Mouse (Mus musculus) kidney, postnatal 4 days (tissue): Measurements from ENCODE around the gene Angel1.

ENCODE experiments used
- DNase-seq, 2 experiments: peaks; one replicate each; pipeline ENCODE4 v3.0.0; 2021; ENCODE audit warnings: mixed read lengths in 2 of 2

Gene Angel1

DNA sequence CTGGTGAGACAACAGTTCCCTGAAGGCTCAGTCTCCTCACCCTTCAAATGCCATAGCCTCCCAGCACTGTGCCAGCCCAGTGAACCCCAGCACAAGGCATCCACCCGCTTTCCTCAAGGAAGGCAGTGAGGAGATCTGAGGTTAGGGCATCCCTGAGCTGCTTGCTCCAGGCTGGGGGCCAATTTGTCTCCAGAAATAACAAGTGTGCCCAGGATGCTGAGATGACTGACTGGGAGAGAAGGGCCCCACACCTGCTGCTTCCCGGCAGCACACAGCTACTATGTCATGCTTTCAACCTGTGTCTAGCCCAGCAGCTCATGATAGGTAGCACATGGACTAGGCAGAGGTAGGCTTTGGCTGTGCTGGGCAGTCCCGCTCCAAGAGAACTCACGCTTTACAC lies 24.8 kb downstream of the Angel1 start:
- DNase-seq, result no peak

DNA sequence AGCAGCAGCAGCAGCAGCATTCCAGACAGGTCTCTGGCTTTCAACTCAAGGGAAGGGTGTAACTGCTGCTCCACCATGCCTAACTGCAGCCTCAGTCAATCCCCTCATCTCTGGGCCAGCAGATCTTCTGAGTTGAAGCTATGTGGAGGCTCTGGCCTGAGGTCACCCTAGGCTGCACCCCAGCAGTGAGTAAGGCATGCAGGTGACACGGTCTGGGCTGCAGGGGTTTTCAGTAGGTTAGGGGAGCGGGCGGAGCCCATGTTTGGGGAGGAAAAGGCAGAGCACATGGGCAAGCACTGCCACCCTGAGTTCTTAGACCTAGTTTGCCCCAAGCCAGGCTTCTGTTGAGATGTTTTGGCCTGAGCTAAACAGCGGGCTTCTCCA lies 25.3 kb downstream of the Angel1 start:
- no peak for DNase-seq

GRCm38 (mm10) chr12:86699965-86700926 lies 26.0 kb downstream of the Angel1 start:
- no peak for DNase-seq

GRCm38 (mm10) chr12:86698537-86698936 lies 27.7 kb downstream of the Angel1 start:
- no peak for DNase-seq

DNA sequence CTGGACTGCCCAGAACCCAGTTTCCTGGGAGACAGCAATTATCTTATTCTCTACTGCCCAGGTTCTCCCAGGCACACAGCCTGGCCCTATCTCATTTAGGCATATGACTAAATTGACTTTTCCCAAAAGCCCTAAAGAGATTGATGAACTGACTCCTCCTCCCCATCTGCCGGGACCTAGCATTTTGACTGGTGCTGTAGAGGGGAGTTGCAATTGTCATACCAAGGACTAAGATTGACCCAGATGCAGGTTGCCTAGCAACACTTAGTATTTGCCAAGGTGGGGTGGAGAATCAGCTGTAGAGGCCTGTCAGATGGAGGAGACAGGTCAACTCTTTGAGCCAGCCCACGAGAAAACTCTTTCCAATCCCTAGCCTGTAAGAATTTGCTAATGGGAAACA lies 28.3 kb downstream of the Angel1 start:
- DNase-seq, result no peak

DNA sequence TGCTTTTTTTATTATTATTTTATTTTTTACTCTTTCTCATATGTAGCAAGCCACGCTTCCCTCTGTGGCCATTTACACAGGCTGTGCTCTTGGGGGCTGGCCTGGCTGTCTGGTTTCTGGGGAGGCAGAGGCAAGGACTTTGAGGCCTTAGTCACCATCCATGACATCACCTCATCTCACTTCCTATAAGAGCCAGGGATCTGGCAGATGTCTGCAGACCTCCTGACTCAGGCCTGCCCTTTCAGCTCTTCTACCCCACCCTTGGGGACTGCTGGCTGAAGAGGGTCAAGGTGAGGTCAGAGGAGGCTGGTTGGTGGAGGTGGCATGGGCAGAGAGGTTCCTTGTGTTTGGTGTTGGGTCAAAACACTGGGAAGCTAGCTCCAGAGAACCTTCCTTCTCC lies 31.8 kb downstream of the Angel1 start:
- no peak for DNase-seq

DNA sequence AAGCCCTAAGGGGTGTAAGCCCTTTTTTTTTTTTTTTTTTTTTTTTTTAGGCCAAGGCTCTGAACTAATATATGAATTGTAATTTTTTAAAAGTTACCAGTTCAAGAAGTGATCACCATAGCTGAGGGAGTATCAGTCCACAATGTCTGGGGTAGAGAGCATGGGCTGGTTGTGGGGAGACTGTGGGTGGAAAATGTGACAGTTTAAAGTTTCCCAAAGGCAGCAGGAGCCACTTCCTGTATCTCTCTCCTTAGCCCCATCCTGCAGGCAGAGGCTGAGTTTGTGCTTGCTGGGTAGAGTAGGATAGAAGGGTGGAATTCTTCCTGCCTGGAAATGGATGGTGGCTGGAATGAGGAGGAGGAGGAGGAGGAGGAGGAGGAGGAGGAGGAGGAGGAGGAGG lies 32.9 kb downstream of the Angel1 start:
- DNase-seq, result no peak

DNA sequence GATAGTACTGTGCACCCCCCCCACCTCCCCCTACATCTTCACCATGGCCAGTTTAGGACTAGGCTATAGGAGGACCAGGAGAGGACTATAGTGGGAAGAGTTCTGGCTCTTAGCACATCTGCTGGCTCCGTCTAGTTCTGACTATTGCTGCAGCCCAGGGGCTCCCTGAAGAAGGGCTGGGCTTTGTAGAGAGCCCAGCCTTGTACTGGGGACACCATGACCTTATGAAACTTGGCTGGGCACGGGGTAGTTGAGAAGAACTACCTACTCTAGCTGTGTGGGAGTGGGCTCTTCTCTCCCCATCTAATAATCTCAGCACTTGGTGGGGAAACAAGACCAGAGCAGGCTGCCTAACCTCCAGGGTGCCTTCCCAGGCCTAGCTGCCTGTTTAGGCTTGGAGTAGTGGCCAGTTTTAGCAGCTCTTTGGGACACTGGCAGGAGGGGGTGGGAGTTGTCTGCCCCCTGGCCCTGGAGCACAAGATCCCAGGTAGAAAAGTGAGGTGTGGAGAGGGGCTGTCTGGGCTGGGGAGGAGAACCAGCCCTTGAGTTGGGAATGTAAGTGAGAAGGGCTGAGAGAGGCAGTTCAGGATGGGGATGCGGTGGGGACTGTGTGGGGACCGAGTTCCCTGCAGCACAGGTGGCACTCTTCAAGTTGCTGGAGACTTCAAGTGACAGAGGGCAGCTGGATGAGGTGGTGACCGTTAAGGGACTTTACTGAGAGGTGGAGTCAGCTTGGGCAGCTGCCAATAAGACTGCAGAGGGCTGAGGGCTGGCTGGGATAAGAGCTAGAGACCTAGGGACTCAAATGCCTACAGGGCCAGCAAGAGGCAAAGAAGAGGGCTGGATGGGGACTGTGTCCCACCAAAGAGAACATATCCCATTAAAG lies 33.5 kb downstream of the Angel1 start:
- DNase-seq, result peak; percentile 66 to 75

- peak in 1 of 2 experiments; percentile 39 for DNase-seq
Observed at GRCm38 (mm10) chr12:86690700-86691485, 35.4 kb downstream of the Angel1 start.

- DNase-seq, result no peak
Observed at GRCm38 (mm10) chr12:86688917-86689316, 37.3 kb downstream of the Angel1 start.

- DNase-seq, result peak in 1 of 2 experiments; percentile 51
Observed at GRCm38 (mm10) chr12:86687971-86688573, 38.2 kb downstream of the Angel1 start.

- DNase-seq, result peak in 1 of 2 experiments; percentile 31
Observed at GRCm38 (mm10) chr12:86687445-86687955, 38.8 kb downstream of the Angel1 start.

GRCm38 (mm10) chr12:86686551-86687330 lies 39.5 kb downstream of the Angel1 start:
- no peak for DNase-seq

- DNase-seq, result no peak
Observed at GRCm38 (mm10) chr12:86685275-86685674, 41.0 kb downstream of the Angel1 start.

- DNase-seq, result no peak
Observed at GRCm38 (mm10) chr12:86683698-86684097, 42.6 kb downstream of the Angel1 start.

DNA sequence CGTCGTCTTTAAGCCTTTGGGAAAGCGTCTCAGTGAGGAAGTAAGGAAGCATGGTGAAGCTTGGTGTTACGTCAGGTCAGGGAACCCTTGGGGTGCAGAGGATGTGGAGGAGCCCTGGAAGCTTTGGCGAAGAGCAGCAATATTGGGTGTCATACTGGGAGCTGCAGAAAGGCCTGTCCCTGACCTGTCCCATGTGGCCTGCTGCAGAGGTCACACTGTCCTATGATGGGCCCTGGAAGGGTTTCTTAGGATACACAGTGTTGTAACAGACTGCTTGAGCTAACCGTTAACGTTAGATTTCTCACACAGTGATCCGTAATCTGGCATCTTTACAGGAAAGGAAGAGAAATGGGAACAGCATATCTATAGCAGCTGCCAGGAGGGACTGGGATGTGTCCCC lies 44.1 kb downstream of the Angel1 start:
- no peak for DNase-seq

DNA sequence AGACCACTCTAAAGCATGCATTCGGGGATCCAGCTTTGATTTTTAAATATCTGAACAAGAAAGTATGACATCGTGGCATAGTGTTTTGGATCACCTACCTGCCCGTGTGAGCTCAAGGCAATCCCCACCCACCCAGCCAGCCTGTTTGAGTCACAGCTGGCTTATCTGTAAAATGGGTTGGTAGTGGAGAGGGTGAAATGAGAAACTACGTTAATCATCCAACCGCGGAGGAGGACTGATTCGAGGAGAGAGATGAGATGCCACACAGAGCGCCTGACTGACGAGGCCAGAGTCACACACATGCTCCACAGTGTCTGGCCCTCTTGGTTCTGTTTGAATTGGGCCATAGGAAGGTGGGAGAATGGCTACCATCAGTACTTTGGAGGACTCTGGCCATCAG lies 44.6 kb downstream of the Angel1 start:
- DNase-seq, result no peak

GRCm38 (mm10) chr12:86680591-86681193 lies 45.6 kb downstream of the Angel1 start:
- no peak for DNase-seq

DNA sequence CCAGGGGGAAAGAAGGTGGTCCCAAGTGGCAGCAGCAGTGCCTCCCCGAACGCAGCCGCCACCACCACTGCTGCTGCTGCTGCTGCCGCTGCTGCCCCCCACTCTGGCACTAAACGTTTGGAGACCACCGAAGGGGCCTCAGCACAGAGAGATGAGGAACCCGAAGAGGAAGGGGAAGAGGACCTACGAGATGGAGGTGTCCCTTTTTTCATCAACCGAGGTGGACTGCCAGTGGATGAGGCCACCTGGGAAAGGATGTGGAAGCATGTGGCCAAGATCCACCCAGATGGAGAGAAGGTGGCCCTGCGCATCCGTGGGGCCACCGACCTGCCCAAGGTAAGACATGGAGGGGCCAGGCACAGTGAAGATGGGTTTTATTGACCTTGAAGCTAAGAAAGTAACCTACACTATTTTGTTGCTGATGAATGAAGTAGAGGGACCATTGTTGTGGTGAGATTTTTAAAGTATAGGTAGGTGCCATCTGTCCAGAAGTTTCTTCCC lies 46.2 kb downstream of the Angel1 start:
- DNase-seq, result no peak

GRCm38 (mm10) chr12:86679546-86679930 lies 46.7 kb downstream of the Angel1 start:
- no peak for DNase-seq
